Mouse (Mus musculus) megakaryocyte, embryonic 14.5 days (primary cell): ENCODE measurements around the gene Oxct1.

Experiments used
- FLI1 ChIP-seq: IDR thresholded peaks from 2 replicates; pipeline ENCODE4 v1.6.1; 2012; ENCODE audit warnings: low read length, inconsistent platforms, mixed read lengths
- GATA1 ChIP-seq: IDR thresholded peaks from 3 replicates; pipeline ENCODE4 v1.6.1; 2012; ENCODE audit warnings: mixed read lengths, low read length, inconsistent platforms, borderline replicate concordance

GRCm38 (mm10) chr15:4056627-4057026, 30.4 kb downstream of the Oxct1 start:
- no peak for TF ChIP-seq GATA1
- TF ChIP-seq FLI1 = no peak
